Mouse (Mus musculus): ENCODE results near the gene Bnc2. TPM values are rescaled to one million over a fixed set of nuclear protein-coding genes. Genes with fewer than 3 reads are reported as not detected.

The Bnc2 gene
- polyA plus RNA-seq, 1 experiment from 2014 or later = 8.1 TPM

GRCm38 (mm10) chr4:84453586-84453985, 221.5 kb downstream of the Bnc2 start:
- ATAC-seq (ENCODE audit: low FRiP score, low TSS enrichment) = no peak
- 52% methylated on average over 4 of the region's 4 CpGs for WGBS
- H3K27ac ChIP-seq (ENCODE audit: low read length) = no peak overlapping the region

GRCm38 (mm10) chr4:84452642-84453041, 222.4 kb downstream of the Bnc2 start:
- no peak for ATAC-seq (ENCODE audit: low FRiP score, low TSS enrichment)
- H3K36me3 ChIP-seq (ENCODE audit: insufficient read depth, low read length) = no peaks in the 10 kb centered on the region
- no peaks in the 10 kb centered on the region for H3K27me3 ChIP-seq (ENCODE audit: insufficient read depth, low read length)
- H3K9ac ChIP-seq (replicated peaks; ENCODE audit: low read length) = no peak overlapping the region
- H3K4me2 ChIP-seq (replicated peaks; ENCODE audit: low read depth, low read length) = no peak overlapping the region
- no peaks in the 10 kb centered on the region for H3K9me3 ChIP-seq (ENCODE audit: low read length)
- peaks cover 31% of the 10 kb centered on the region for H3K4me1 ChIP-seq (ENCODE audit: insufficient read depth, low read length)
- H3K4me3 ChIP-seq (ENCODE audit: low read length) = no peak overlapping the region
- no peak overlapping the region for H3K27ac ChIP-seq (ENCODE audit: low read length)
- WGBS = 82% methylated on average over 3 of the region's 3 CpGs

More at GRCm38 (mm10) chr4:84453586-84453985, 221.5 kb downstream of the Bnc2 start:
- peaks cover 33% of the 10 kb centered on the region for H3K4me1 ChIP-seq (ENCODE audit: insufficient read depth, low read length)
- H3K4me2 ChIP-seq (replicated peaks; ENCODE audit: low read depth, low read length) = no peak overlapping the region
- no peaks in the 10 kb centered on the region for H3K9me3 ChIP-seq (ENCODE audit: low read length)
- H3K27me3 ChIP-seq (ENCODE audit: insufficient read depth, low read length) = no peaks in the 10 kb centered on the region
- H3K9ac ChIP-seq (replicated peaks; ENCODE audit: low read length) = no peak overlapping the region
- H3K4me3 ChIP-seq (ENCODE audit: low read length) = no peak overlapping the region
- H3K36me3 ChIP-seq (ENCODE audit: insufficient read depth, low read length) = no peaks in the 10 kb centered on the region

GRCm38 (mm10) chr4:84449246-84450005, 225.6 kb downstream of the Bnc2 start:
- Histone ChIP-seq H3K9ac (replicated peaks; ENCODE audit: low read length) (no peak overlapping the region), H3K36me3 (ENCODE audit: insufficient read depth, low read length) (no peaks in the 10 kb centered on the region), H3K4me3 (ENCODE audit: low read length) (no peak overlapping the region), H3K4me2 (replicated peaks; ENCODE audit: low read depth, low read length) (no peak overlapping the region), H3K4me1 (ENCODE audit: insufficient read depth, low read length) (peaks cover 12% of the 10 kb centered on the region), H3K27ac (ENCODE audit: low read length) (peak overlapping the region; percentile 33; the same call in 1 of the 2 replicates), H3K9me3 (ENCODE audit: low read length) (no peaks in the 10 kb centered on the region), H3K27me3 (ENCODE audit: insufficient read depth, low read length) (no peaks in the 10 kb centered on the region)
- WGBS = 65% methylated on average over 7 of the region's 7 CpGs
- ATAC-seq (ENCODE audit: low FRiP score, low TSS enrichment) = 0 out of 2 replicates have a peak, but pooled peaks have one; percentile 46

- WGBS = 97% methylated on average over 9 of the region's 9 CpGs
- no peak overlapping the region for H3K4me2 ChIP-seq (replicated peaks; ENCODE audit: low read depth, low read length)
- H3K27me3 ChIP-seq (ENCODE audit: insufficient read depth, low read length) = no peaks in the 10 kb centered on the region
- no peak overlapping the region for H3K4me3 ChIP-seq (ENCODE audit: low read length)
- H3K27ac ChIP-seq (ENCODE audit: low read length) = no peak overlapping the region
- H3K9me3 ChIP-seq (ENCODE audit: low read length) = no peaks in the 10 kb centered on the region
- H3K36me3 ChIP-seq (ENCODE audit: insufficient read depth, low read length) = no peaks in the 10 kb centered on the region
- ATAC-seq (ENCODE audit: low FRiP score, low TSS enrichment) = no peak
- H3K9ac ChIP-seq (replicated peaks; ENCODE audit: low read length) = no peak overlapping the region
- H3K4me1 ChIP-seq (ENCODE audit: insufficient read depth, low read length) = peaks cover 7% of the 10 kb centered on the region; the same call in 1 of the 2 replicates
Observed at GRCm38 (mm10) chr4:84433324-84433723, 241.8 kb downstream of the Bnc2 start.

- H3K27ac ChIP-seq (ENCODE audit: low read length) = no peak overlapping the region
- no peaks in the 10 kb centered on the region for H3K9me3 ChIP-seq (ENCODE audit: low read length)
- H3K27me3 ChIP-seq (ENCODE audit: insufficient read depth, low read length) = no peaks in the 10 kb centered on the region
- H3K9ac ChIP-seq (replicated peaks; ENCODE audit: low read length) = no peak overlapping the region
- 60% methylated on average over 6 of the region's 6 CpGs for WGBS
- no peak overlapping the region for H3K4me2 ChIP-seq (replicated peaks; ENCODE audit: low read depth, low read length)
- peaks cover 7% of the 10 kb centered on the region; the same call in 1 of the 2 replicates for H3K4me1 ChIP-seq (ENCODE audit: insufficient read depth, low read length)
- H3K36me3 ChIP-seq (ENCODE audit: insufficient read depth, low read length) = no peaks in the 10 kb centered on the region
- ATAC-seq (ENCODE audit: low FRiP score, low TSS enrichment) = no peak
- H3K4me3 ChIP-seq (ENCODE audit: low read length) = no peak overlapping the region
Observed at GRCm38 (mm10) chr4:84431677-84432515, 243.2 kb downstream of the Bnc2 start.

- Histone ChIP-seq H3K9me3 (ENCODE audit: low read length) (no peaks in the 10 kb centered on the region), H3K4me2 (replicated peaks; ENCODE audit: low read depth, low read length) (no peak overlapping the region), H3K4me1 (ENCODE audit: insufficient read depth, low read length) (peaks cover 7% of the 10 kb centered on the region; the same call in 1 of the 2 replicates), H3K27me3 (ENCODE audit: insufficient read depth, low read length) (no peaks in the 10 kb centered on the region), H3K9ac (replicated peaks; ENCODE audit: low read length) (no peak overlapping the region), H3K4me3 (ENCODE audit: low read length) (no peak overlapping the region), H3K27ac (ENCODE audit: low read length) (no peak overlapping the region), H3K36me3 (ENCODE audit: insufficient read depth, low read length) (no peaks in the 10 kb centered on the region)
- WGBS = 64% methylated on average over 3 of the region's 3 CpGs
- ATAC-seq (ENCODE audit: low FRiP score, low TSS enrichment) = no peak
Observed at GRCm38 (mm10) chr4:84427955-84428354, 247.1 kb downstream of the Bnc2 start.

- Histone ChIP-seq H3K4me3 (ENCODE audit: low read length) (no peak overlapping the region), H3K9ac (replicated peaks; ENCODE audit: low read length) (no peak overlapping the region), H3K27me3 (ENCODE audit: insufficient read depth, low read length) (no peaks in the 10 kb centered on the region), H3K36me3 (ENCODE audit: insufficient read depth, low read length) (no peaks in the 10 kb centered on the region), H3K4me1 (ENCODE audit: insufficient read depth, low read length) (peaks cover 15% of the 10 kb centered on the region; the same call in 1 of the 2 replicates), H3K4me2 (replicated peaks; ENCODE audit: low read depth, low read length) (no peak overlapping the region), H3K27ac (ENCODE audit: low read length) (no peak overlapping the region), H3K9me3 (ENCODE audit: low read length) (no peaks in the 10 kb centered on the region)
- ATAC-seq (ENCODE audit: low FRiP score, low TSS enrichment) = no peak
- 90% methylated on average over 2 of the region's 2 CpGs for WGBS
Observed at GRCm38 (mm10) chr4:84411431-84411830, 263.6 kb downstream of the Bnc2 start.

GRCm38 (mm10) chr4:84407328-84408028, 267.6 kb downstream of the Bnc2 start:
- 8% methylated on average over 6 of the region's 6 CpGs for WGBS
- Histone ChIP-seq H3K9ac (replicated peaks; ENCODE audit: low read length) (no peak overlapping the region), H3K4me3 (ENCODE audit: low read length) (no peak overlapping the region)

GRCm38 (mm10) chr4:84403356-84404145, 271.5 kb downstream of the Bnc2 start:
- peak overlapping the region; percentile 18; the same call in 1 of the 2 replicates for H3K4me2 ChIP-seq (replicated peaks; ENCODE audit: low read depth, low read length)
- H3K4me1 ChIP-seq (ENCODE audit: insufficient read depth, low read length) = peaks cover 29% of the 10 kb centered on the region
- ATAC-seq (ENCODE audit: low FRiP score, low TSS enrichment) = no peak
- H3K9me3 ChIP-seq (ENCODE audit: low read length) = no peaks in the 10 kb centered on the region
- no peaks in the 10 kb centered on the region for H3K27me3 ChIP-seq (ENCODE audit: insufficient read depth, low read length)
- H3K4me3 ChIP-seq (ENCODE audit: low read length) = no peak overlapping the region
- H3K36me3 ChIP-seq (ENCODE audit: insufficient read depth, low read length) = no peaks in the 10 kb centered on the region
- WGBS = 28% methylated on average over 9 of the region's 9 CpGs
- H3K27ac ChIP-seq (ENCODE audit: low read length) = no peak overlapping the region; the same call in 1 of the 2 replicates
- H3K9ac ChIP-seq (replicated peaks; ENCODE audit: low read length) = no peak overlapping the region

More at GRCm38 (mm10) chr4:84407328-84408028, 267.6 kb downstream of the Bnc2 start:
- ATAC-seq (ENCODE audit: low FRiP score, low TSS enrichment) = peak; percentile 89
- Histone ChIP-seq H3K27me3 (ENCODE audit: insufficient read depth, low read length) (no peaks in the 10 kb centered on the region), H3K9me3 (ENCODE audit: low read length) (no peaks in the 10 kb centered on the region), H3K4me1 (ENCODE audit: insufficient read depth, low read length) (peaks cover 29% of the 10 kb centered on the region), H3K4me2 (replicated peaks; ENCODE audit: low read depth, low read length) (0 out of 2 replicates have a peak overlapping the region, but pooled peaks have one; percentile 0), H3K27ac (ENCODE audit: low read length) (peak overlapping the region; percentile 72), H3K36me3 (ENCODE audit: insufficient read depth, low read length) (no peaks in the 10 kb centered on the region)
